Mouse (Mus musculus) c-Kit-positive CD71-positive TER-119-positive erythroid progenitor cells, embryonic 14.5 days (primary cell): ENCODE data around the gene Cntnap1.

Experiments
- DNase-seq: peaks from one replicate; pipeline ENCODE4 v3.0.0-alpha.2; 2013; ENCODE audit warnings: low spot score

The Cntnap1 gene

DNA sequence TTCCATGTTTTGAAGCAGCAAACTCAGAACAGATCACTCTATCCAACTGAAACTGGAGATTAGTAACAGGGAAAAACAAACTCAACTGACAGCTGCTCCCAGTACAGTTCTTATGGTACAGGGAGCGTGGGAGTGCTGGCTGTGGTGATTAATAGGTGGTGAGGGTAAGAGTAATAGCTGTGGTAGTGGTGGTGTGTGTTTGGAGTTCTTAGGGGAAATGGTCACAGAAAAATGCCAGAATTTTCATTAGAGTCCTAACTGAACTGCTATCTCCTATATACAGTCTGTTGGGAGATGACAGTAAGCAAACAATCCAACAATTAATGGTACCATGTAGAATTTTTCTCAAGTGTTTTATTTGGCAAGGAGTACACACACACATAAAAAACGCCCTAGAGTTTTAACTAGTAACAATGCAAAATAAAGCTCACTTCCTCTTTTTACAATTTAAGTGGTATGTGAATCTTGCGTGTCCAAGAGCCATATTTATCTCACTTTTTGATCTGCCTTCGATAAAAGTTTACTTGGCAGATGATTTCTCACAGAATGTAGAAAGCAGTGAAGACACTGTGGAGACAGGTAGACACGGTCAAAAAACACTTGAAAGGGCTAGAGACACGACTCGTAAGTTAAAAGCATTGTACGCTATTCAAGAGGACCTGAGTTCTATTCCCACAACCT is 51.1 kb downstream of the Cntnap1 start:
- no peak for DNase-seq

- DNase-seq: no peak
Observed at GRCm38 (mm10) chr11:101224337-101224736, 54.0 kb downstream of the Cntnap1 start.

DNA sequence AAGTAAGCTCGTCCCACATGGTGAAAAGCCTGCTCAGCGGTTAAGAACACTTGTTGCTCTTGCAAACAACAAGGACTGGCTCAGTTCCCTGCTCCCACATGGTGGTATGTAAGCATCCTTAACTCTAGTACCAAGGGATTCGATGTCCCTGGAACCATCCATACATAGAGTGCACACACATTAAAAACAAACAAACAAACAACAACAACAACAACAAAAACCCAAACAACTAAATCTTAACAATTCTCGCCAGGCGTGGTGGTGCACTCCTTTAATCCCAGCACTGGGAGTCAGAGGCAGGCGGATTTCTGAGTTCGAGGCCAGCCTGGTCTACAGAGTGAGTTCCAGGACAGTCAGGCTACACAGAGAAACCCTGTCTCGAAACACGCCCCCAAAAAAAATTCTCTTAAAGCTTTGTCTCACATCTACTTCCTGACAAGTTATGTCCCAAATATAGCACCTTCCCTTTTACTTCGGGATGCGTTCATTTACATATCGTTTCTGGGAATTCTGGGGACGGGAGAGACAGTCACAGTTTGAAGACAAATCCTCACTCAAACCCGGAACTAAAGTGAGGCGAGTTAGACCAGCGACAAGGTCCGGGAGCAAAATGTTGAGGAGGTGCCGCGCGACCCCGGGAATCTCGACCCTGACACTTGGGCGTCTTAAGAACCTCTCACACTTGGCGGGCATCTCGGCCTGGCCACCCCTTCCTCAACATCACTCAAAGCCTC is 55.2 kb downstream of the Cntnap1 start:
- DNase-seq: no peak

DNA sequence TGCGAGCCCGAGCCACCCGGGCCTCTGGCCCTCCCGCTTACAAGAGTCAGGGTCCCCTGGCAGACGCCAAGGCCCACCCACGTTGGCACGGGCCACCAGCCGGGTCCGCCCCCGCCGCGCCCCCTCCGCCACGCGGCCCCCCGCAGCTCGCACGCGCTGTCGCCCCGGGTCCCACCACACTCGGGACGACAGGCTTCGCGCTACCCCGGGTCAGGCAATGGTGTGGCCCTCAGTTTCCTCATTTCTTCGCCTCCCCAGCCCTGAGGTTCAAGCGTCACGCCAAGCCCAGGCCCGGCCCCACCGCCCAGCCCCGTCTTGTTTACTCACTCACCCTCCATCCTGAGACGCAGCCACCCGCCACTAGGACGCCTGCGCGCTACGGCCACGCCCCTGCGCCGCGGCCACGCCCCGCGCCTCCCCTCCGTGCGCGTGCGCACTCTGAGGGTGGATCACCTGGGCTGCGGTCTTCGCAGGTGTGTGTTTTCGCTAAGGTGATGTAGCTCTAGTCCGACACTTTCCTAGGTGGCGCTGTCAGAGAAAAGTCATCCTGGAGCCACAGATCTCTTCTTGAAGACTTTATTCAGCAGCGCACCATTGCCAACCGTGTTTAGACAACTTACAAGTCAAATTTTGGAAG is 55.9 kb downstream of the Cntnap1 start, which contains the start of gene Ezh1:
Gene Ezh1 (minus strand): TSS at position 399 of the 637 bp plus-strand sequence.
- peak; percentile 67 for DNase-seq

- DNase-seq: no peak
Observed at GRCm38 (mm10) chr11:101229361-101229900, 59.1 kb downstream of the Cntnap1 start.

- no peak for DNase-seq
Observed at GRCm38 (mm10) chr11:101230061-101230511, 59.8 kb downstream of the Cntnap1 start.

GRCm38 (mm10) chr11:101230526-101230925 is 60.2 kb downstream of the Cntnap1 start:
- no peak for DNase-seq

DNA sequence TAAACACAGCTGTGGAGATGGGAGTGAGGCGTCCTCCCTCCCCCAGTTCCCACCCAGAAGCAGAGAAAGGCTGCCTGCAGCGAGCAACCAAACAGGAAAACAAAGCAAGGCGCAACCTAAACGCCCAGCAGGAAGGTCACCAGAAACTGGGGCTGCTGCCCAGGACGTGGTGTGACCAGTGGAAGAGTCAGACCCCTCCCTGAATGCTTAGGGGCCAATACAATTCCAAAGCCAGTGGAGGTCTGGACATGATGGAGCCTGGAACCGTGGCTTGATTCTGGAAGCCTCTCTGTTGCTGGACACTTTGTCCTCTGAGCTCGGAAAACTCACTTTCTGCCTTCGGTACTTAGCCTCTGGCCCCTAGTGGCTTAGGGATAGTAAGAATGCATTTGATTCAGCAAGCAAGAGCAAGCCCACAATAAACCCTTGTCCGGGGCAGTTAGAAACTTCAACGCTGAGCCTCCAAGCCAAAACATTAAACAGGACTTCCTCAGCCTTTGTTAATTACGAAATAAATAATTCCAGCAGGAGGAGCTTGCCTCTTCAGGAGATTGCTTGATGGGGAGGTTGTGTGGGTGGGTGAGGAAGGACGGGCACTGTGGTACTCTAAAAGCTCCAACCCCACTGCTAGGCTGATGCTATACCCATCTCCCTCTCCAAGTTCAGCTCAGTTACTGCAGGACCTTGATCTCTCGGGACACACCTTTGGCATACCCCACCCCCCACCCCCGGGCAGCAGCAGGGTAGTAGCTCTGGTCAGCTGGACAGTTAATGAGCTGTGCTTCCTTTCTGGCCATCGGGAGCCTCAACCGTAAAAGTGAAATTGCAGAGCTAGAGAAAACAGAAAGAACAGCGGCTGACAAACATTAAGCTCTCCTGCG is 60.9 kb downstream of the Cntnap1 start:
- no peak for DNase-seq

GRCm38 (mm10) chr11:101232010-101232839 is 61.9 kb downstream of the Cntnap1 start:
- DNase-seq: no peak

DNA sequence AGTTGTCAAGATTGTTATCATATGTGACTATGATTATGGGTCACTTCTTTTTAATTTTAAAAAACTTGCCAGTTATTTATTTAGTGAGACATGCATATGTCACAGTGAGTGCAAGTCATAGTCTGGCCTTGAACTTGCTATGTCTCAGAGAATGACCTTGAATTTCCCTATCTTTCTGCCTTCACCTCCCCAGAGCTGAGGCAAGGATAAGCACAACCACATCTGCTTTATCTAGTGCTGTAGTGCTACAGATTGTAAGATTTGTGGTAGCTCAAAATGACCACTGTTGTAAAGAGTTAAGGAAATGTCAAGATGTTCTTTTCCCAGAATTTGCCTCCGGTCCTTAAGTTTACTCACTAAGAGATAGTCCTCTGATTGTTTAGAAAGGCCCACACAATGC is 62.9 kb downstream of the Cntnap1 start:
- DNase-seq: no peak

GRCm38 (mm10) chr11:101234124-101234523 is 63.8 kb downstream of the Cntnap1 start:
- DNase-seq: no peak

DNA sequence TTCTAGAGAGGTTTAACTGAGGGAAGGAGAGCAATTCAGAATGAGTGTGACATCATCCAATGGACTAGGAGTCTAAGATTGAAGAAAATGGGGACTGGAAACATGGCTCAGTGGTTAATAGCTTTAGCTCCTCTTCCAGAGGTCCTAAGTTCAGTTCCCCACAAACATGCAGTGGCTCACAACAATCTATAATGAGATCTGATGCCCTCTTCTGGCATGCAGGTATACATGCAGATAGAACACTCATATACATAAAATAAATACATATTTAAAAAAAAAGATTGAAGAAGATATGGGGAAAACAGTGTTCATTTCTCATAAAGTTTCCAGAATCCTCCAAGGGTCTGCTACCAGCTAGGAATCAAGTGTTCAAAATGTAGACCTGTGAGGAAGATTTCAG is 65.1 kb downstream of the Cntnap1 start:
- DNase-seq: no peak

- DNase-seq: no peak
Observed at GRCm38 (mm10) chr11:101236782-101237181, 66.5 kb downstream of the Cntnap1 start.

- DNase-seq: no peak
Observed at GRCm38 (mm10) chr11:101238071-101238647, 67.8 kb downstream of the Cntnap1 start.
